Mouse (Mus musculus) intestine, embryonic 16.5 days (tissue): ENCODE measurements around the gene Slco6d1. TPM values are rescaled to one million over a fixed set of nuclear protein-coding genes. Genes with fewer than 3 reads are reported as not detected.
"Not testable (repeated sequence)": the region's sequence is repeated elsewhere in the genome, so short reads cannot be mapped to it uniquely, and the experiment has no call there.

Experiments used
- ATAC-seq: fragments of 200-750 bp; cut with Nextera tagmentation; 2 replicates; pipeline ENCODE4 v1.8.0; 2017; ENCODE audit warnings: moderate TSS enrichment, moderate library complexity
- H3K27ac ChIP-seq: fragments of 300-500 bp; sonication (generic); 2 replicates; pipeline ENCODE4 v1.5.1; 2014; ENCODE audit warnings: mild to moderate bottlenecking, low read length
- H3K27me3 ChIP-seq: fragments of 300-500 bp; sonication (generic); replicated peaks from 2 replicates; pipeline ENCODE4 v1.6.1; 2014; ENCODE audit warnings: low read length, control low read depth, mixed read lengths; ENCODE audit not compliant: control insufficient read depth, insufficient read depth
- H3K36me3 ChIP-seq: fragments of 300-500 bp; sonication (generic); 2 replicates; pipeline ENCODE4 v1.6.1; 2014; ENCODE audit warnings: low read length, control low read depth; ENCODE audit not compliant: control insufficient read depth, insufficient read depth
- H3K4me1 ChIP-seq: fragments of 300-500 bp; sonication (generic); 2 replicates; pipeline ENCODE4 v1.6.1; 2014; ENCODE audit warnings: low read length, control low read depth, mixed read lengths; ENCODE audit not compliant: control insufficient read depth, insufficient read depth
- H3K4me2 ChIP-seq: fragments of 300-500 bp; sonication (generic); 2 replicates; pipeline ENCODE4 v1.6.1; 2014; ENCODE audit warnings: low read depth, low read length, control low read depth
- H3K4me3 ChIP-seq: fragments of 300-500 bp; sonication (generic); 2 replicates; pipeline ENCODE4 v1.5.1; 2014; ENCODE audit warnings: mild to moderate bottlenecking, low read length
- H3K9ac ChIP-seq: fragments of 300-500 bp; sonication (generic); 2 replicates; pipeline ENCODE4 v1.6.1; 2014; ENCODE audit warnings: low read depth, low read length
- H3K9me3 ChIP-seq: fragments of 300-500 bp; sonication (generic); 2 replicates; pipeline ENCODE4 v1.6.1; 2016; ENCODE audit warnings: low read length, control low read depth; ENCODE audit not compliant: control insufficient read depth
- WGBS: fragments of 180-500 bp; shearing (Covaris S2); extraction: QIAGEN DNeasy Blood & Tissue Kit; methylation state at CpG from one replicate; pipeline ENCODE4 v1.1.7; 2014; 5-methylcytosine and 5-hydroxymethylcytosine counted together
- polyA plus RNA-seq: library from polyadenylated mRNA; unstranded; fragments of >200 nt; fragmentation: Nextera tagmentation; extraction: Ambion mirVana; gene quantifications from 2 replicates; pipeline ENCODE4 v1.2.1, GENCODE M21; 2015

Slco6d1 gene
- not detected in 2 replicates for polyA plus RNA-seq

DNA sequence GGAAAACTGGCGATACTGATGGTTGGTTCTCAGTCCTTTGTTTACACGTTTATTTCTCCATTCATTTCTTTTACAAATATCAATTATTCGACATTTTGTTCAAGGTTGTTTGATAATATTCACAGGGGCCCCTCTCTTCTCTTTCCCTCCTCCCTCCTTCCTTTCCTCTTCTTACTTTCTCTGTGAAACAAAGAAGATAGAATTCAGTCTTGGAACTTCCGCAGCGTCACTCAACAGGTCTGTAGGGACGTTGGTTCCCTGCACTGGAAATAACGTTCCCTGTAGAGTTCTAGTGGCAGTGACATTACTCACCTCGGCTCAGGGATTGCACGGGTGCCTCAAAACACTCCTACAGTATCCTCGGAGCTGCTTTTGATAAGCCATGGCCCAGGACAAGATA, at the start of gene Slco6d1:
Gene Slco6d1, plus strand, starts transcription at position 301 of the 400 bp plus-strand sequence.
- no peak within 1 kb of the TSS for H3K4me3 ChIP-seq

DNA sequence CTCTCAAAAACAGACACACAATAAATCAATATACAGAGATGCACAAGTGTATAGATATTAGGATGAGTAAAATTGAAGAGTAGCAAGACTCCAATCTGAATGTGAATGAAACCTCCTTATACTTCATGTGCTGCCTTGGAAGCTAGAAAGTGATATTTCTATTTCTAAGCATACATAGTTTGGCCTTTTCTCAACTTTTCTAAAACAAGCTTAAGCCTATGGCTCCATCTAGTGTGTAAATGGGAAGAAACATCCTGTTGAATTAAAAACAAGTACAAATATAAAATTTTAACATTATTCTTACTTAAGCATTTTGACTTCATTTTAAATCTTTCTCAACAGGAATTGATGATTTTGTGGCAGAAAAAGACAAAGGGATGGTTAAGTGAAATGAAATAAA, 28.9 kb upstream of the Slco6d1 start:
- Histone ChIP-seq H3K27me3 (no peaks in the 10 kb centered on the region), H3K36me3 (no peaks in the 10 kb centered on the region), H3K27ac (no peak overlapping the region), H3K4me2 (no peak overlapping the region), H3K4me1 (no peaks in the 10 kb centered on the region), H3K9me3 (no peaks in the 10 kb centered on the region), H3K9ac (no peak overlapping the region), H3K4me3 (no peak overlapping the region)
- no peak for ATAC-seq

More for the DNA sequence above, at the start of gene Slco6d1:
- H3K27me3 ChIP-seq = no peaks in the 10 kb centered on the region
- H3K4me2 ChIP-seq = no peak within 1 kb of the TSS
- no peak within 1 kb of the TSS for H3K9ac ChIP-seq
- no peak for ATAC-seq
- H3K9me3 ChIP-seq = no peaks in the 10 kb centered on the region
- 86% methylated on average over 10 of the region's 10 CpGs for WGBS
- no peak within 1 kb of the TSS for H3K27ac ChIP-seq
- no peaks in the 10 kb centered on the region for H3K36me3 ChIP-seq
- no peaks in the 10 kb centered on the region for H3K4me1 ChIP-seq

DNA sequence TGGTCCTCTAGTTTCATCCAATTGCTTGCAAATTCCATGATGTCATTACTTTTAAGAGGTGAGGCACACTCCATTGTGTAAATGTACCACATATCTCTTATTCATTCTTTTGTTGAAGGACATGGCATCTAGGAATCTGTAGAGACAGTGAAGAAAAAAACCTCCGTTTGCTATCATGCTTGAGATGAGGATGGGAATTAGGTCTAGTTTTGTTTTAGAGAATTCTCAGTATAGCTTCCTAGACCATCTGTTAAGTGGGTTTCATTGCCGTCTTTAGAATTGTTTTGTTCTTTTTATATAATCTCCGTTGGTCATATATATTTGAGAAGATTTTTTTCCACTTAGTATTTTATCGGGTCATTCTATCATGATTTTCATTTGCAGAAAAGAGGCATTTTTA, 27.0 kb downstream of the Slco6d1 start:
- ATAC-seq = no peak
- Histone ChIP-seq H3K27ac (no peak overlapping the region), H3K4me2 (no peak overlapping the region), H3K27me3 (no peaks in the 10 kb centered on the region), H3K36me3 (no peaks in the 10 kb centered on the region), H3K9me3 (no peaks in the 10 kb centered on the region), H3K4me3 (no peak overlapping the region), H3K4me1 (no peaks in the 10 kb centered on the region), H3K9ac (no peak overlapping the region)
- WGBS = 88% methylated on average over 4 of the region's 4 CpGs

DNA sequence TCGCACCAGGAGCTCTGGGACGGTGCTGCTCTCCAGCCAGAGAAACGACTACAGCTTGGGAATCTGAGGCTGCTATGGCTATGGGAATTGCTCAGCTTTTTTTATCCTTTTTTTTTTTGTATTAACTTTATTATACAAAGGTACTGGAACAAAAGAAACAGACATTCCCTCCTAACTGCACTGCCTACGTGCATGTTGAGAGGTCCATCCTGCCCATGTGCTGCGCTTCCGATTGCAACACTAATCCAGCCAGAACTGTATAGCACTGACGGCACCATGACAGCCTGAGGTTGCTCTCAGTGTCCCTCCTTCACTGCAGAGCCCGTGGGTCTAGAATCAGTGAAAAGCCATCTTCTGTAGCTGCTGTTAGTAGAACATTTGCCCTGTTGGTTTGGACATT, 38.3 kb downstream of the Slco6d1 start:
- not testable (repeated sequence) for H3K4me1 ChIP-seq, H3K9ac ChIP-seq, H3K4me3 ChIP-seq, H3K27ac ChIP-seq, H3K36me3 ChIP-seq, H3K27me3 ChIP-seq, ATAC-seq, H3K9me3 ChIP-seq, H3K4me2 ChIP-seq
- 89% methylated on average over 8 of the region's 8 CpGs for WGBS

DNA sequence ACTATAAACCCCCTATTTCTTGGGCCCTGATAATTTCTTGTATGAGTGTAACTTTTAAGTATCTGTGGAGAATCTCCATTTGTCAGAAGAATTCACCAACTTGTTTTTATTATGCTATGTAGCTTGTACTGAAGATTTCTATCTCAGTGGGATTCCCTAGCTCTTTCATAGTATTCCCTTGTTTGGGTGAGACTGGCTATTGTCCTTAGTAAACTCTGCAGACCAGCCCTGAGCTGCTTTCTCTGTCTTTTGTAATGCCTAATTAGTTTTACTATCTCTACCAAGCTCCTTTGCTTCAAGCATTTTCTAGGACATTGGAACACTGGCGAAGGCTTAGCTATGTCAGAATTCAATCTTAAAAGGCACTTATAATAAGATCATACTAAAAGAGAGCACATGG, 55.5 kb downstream of the Slco6d1 start:
- H3K4me1 ChIP-seq, H3K9me3 ChIP-seq, H3K27ac ChIP-seq, H3K9ac ChIP-seq, H3K27me3 ChIP-seq, H3K4me2 ChIP-seq, H3K36me3 ChIP-seq, H3K4me3 ChIP-seq, ATAC-seq: not testable (repeated sequence)
- 84% methylated on average over 1 of the region's 1 CpGs for whole genome bisulfite sequencing

DNA sequence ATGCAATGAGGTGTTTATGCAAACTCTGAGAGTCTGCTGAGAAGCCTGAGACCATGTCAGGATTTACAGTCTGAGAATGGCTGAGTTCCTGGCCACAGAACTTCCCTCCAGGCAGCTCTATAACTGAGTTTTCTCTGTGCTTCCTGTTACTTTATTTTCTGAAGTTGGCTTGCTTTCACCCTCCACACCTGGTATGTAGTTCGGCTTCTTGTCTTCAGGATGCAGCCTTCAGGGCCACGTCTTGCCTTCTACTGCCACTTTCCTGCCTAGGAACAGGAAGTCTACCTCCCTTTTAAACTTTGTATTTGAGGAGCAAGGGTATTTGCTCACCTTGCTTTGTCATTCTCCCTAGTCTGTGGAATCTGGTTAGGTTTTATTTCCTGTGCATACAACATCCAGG, 58.3 kb downstream of the Slco6d1 start:
- Histone ChIP-seq H3K36me3 (no peaks in the 10 kb centered on the region), H3K9me3 (no peaks in the 10 kb centered on the region), H3K4me3 (no peak overlapping the region), H3K27me3 (no peaks in the 10 kb centered on the region), H3K4me2 (no peak overlapping the region), H3K27ac (no peak overlapping the region), H3K9ac (no peak overlapping the region), H3K4me1 (no peaks in the 10 kb centered on the region)
- WGBS = 58% methylated on average over 2 of the region's 2 CpGs
- no peak for ATAC-seq

DNA sequence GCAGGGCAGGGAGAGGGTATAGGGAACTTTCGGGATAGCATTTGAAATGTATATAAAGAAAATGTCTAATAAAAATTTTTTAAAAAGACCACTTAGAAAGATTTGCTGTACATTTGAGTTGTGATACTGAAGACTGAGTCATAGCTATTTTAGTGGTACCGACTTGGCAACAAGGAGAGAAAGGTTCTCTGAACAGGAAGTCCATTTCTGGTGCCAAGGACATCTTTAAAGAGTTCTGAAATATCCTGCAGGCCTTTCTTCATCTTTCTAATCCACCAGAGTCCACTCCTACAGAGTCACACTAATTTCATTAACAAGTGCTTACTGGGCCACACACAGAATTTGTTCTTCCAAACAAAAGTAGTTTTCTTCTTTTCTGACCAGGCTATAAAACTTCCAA, 85.1 kb downstream of the Slco6d1 start:
- H3K4me3 ChIP-seq = no peak overlapping the region
- H3K27me3 ChIP-seq = no peaks in the 10 kb centered on the region
- no peaks in the 10 kb centered on the region for H3K9me3 ChIP-seq
- ATAC-seq = no peak
- H3K4me1 ChIP-seq = no peaks in the 10 kb centered on the region
- no peaks in the 10 kb centered on the region for H3K36me3 ChIP-seq
- no peak overlapping the region for H3K27ac ChIP-seq
- H3K4me2 ChIP-seq = no peak overlapping the region
- WGBS = 88% methylated on average over 2 of the region's 2 CpGs
- H3K9ac ChIP-seq = no peak overlapping the region

DNA sequence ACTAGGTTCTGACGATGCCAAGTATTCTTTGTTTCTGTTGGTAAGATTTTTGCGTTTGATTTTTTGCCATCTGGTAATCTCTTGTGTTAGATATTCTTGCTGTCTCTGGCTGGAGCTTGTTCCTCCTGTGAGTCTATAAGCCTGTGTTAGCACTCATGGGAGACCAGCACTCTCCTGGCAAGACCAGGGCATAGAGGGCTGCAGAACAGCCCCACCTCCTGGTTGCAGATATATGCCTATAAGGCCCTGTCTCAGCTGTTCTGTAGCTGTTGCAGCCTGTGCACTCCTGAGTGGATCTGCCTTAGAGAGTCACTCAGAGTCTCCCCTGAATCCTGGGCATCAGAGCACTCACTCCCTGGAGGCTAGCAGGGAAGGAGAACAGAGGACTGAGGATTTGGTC, 102.1 kb downstream of the Slco6d1 start:
- H3K27me3 ChIP-seq = no peaks in the 10 kb centered on the region
- no peaks in the 10 kb centered on the region for H3K9me3 ChIP-seq
- H3K27ac ChIP-seq = no peak overlapping the region
- no peaks in the 10 kb centered on the region for H3K36me3 ChIP-seq
- H3K9ac ChIP-seq = no peak overlapping the region
- H3K4me3 ChIP-seq = no peak overlapping the region
- H3K4me1 ChIP-seq = no peaks in the 10 kb centered on the region
- no peak for ATAC-seq
- WGBS = 78% methylated on average over 2 of the region's 2 CpGs
- no peak overlapping the region for H3K4me2 ChIP-seq

DNA sequence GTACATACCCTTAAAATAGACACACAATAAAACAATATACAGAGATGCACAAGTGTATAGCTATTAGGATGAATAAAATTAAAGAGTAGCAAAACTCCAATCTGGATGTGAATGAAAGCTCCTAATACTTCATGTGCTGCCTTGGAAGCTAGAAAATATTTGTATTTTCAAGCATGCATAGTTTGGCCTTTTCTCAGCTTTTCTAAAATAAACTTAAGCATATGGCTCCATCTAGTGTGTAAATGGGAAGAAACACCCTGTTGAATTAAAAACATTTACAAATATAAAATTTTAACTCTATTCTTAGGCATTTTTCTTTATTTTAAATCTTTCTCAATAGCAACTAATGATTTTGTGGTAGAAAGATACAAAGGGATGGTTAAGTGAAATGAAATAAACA, 102.6 kb downstream of the Slco6d1 start:
- no peaks in the 10 kb centered on the region for H3K36me3 ChIP-seq
- no peak overlapping the region for H3K9ac ChIP-seq
- H3K27me3 ChIP-seq = no peaks in the 10 kb centered on the region
- H3K4me3 ChIP-seq = no peak overlapping the region
- no peaks in the 10 kb centered on the region for H3K4me1 ChIP-seq
- no peak overlapping the region for H3K27ac ChIP-seq
- ATAC-seq = no peak
- H3K9me3 ChIP-seq = no peaks in the 10 kb centered on the region
- H3K4me2 ChIP-seq = no peak overlapping the region

DNA sequence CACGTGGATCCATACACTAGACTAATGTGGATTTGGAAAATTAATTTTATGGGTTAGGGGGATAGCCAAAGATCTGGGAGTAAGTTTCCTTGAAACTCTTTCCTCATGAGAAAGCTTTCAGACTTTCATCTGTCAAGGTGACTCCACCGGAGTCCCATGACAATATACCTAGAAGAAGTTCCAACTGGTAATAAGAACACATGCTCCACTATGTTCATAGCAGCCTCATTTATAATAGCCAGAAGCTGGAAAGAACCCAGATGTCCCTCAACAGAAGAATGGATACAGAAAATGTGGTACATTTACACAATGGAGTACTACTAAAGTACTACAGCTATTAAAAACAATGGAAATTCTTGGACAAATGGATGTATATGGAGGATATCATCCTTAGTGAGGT, 107.4 kb downstream of the Slco6d1 start:
- H3K4me2 ChIP-seq = not testable (repeated sequence)
- 72% methylated on average over 1 of the region's 2 CpGs for WGBS

More for the DNA sequence above, 107.4 kb downstream of the Slco6d1 start:
- not testable (repeated sequence) for H3K36me3 ChIP-seq, H3K27ac ChIP-seq, H3K9ac ChIP-seq, H3K27me3 ChIP-seq, H3K4me1 ChIP-seq, H3K9me3 ChIP-seq, H3K4me3 ChIP-seq
- ATAC-seq = peak; percentile 88
